Mouse (Mus musculus): ENCODE data around the gene Gata2.
"Not testable (repeated sequence)": the region's sequence is repeated elsewhere in the genome, so short reads cannot be mapped to it uniquely, and the experiment has no call there.

Gata2 gene

DNA sequence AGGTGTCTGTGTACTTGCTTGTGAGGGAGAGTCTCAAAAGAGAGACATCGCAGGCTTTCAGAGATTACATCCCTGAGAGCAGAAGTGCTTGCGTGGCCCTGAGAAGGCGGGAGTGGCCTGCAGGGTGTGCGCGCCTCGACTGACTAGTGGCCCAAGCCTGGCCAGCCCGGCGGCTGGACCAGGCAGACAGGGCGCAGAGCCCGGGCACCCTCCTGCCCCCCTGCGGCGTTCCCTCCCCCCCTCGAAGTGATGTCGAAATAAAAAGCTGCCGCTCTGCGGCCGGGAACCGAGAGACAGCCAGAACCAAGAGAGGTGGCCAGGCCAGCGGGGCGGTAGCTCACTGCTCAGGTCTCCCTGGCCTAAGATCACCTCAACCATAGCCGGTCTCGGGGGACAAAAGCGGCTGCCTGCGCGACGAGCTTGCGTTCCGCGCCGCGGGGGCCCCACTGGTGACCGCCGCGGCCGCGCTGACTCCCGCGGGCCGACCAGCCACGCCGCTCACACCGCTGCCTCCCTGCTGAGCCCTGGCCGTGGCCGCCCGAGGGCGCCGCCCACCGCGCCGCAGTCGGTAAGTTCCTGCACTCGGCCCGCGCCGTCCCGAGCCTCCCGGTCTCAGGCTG lies at the start of gene Gata2:
Gene Gata2, plus strand, starts transcription at position 459 of the 620 bp plus-strand sequence.
- peak; percentile 51 for DNase-seq (ENCODE audit: extremely low spot score)

- no peak for DNase-seq (ENCODE audit: extremely low spot score)
Measured at GRCm38 (mm10) chr6:88145793-88146192, 47.9 kb upstream of the Gata2 start.

- DNase-seq (ENCODE audit: extremely low spot score): no peak
Measured at GRCm38 (mm10) chr6:88146576-88146975, 47.1 kb upstream of the Gata2 start.

GRCm38 (mm10) chr6:88147411-88148003 lies 46.2 kb upstream of the Gata2 start:
- DNase-seq (ENCODE audit: extremely low spot score): no peak

DNA sequence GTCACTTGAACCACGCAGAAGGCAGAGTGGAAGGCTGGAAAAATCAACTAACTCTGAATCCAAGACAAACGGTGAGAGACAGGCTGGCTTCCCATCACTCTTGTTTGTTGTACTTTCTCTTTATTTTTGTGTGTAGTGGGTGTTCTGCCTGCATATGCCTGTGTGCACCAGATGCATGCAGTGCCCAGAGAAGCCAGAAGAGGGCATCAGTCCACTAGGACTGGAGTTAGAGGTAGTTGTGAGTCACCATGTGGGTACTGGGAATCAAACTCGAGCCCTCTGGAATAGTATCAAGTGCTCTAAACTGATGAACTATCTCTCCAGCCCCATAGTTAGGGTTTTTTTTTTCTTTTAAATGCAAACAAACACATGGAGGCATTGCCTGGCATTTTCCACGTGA lies 42.4 kb upstream of the Gata2 start:
- DNase-seq (ENCODE audit: extremely low spot score): no peak

DNA sequence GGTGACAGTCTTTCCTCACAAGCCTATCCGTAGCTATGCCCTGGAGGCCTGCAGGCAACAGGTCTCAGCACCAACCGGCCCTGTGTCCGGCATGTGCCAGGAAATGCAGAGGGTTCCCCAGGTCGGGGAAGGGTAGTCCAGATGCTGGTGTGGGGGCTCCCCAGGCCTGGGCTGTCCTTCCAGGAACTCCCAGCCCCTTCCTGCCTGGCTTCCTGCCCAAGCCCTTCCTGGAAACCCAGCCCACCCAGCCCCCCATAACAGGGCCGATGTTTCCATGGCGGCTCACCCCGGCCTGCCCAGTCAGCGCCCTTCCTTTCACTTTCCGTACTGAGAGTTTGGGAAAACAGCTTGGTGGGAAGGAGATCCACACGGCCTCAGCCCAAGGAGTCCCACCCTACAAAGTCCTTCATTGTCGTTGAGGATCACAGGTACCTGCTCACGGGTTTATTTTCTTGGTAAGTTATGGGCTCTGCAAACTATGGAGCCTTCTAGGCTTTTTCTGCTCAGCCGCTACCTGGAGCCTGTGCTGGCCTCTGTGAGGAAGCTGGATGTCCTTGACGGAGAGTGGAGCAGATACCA lies 41.5 kb upstream of the Gata2 start:
- no peak for DNase-seq (ENCODE audit: extremely low spot score)

DNA sequence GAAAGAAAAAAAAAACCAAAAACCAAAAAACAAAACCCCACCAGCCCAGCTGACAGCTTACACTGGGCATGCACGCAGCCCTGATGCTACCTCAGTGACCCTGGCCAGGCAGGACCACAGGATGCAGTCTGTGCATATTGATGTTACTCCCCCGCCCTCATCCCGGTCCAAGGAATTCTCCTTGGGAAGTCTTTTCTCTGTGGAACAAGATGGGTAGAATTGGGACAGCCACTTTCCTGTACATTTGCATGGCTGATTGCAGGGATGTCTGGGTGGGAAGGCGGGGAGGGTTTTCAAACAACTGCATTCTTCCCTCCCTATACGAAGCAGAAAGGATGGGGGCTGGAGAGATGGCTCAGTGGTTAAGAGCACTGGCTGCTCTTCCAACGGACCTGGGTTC lies 40.7 kb upstream of the Gata2 start:
- no peak for DNase-seq (ENCODE audit: extremely low spot score)

DNA sequence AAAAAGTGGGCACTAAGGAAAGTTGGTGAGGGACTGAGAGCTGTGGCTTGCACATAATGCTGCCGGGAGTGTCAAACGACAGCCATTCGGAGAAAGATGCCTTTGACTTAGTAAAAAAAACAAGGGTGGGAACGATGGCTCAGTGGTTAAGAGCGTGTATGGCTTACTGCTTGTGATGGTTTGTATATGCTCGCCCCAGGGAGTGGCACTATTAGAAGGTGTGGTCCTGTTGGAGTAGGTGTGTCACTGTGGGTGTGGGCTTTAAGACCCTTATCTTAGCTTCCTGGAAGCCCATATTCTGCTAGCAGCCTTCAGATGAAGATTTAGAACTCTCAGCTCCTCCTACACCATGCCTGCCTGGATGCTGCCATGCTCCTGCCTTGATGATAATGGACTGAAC lies 38.1 kb upstream of the Gata2 start:
- not testable (repeated sequence) for DNase-seq (ENCODE audit: extremely low spot score)

- no peak for DNase-seq (ENCODE audit: extremely low spot score)
Measured at GRCm38 (mm10) chr6:88158790-88159189, 34.9 kb upstream of the Gata2 start.

- DNase-seq (ENCODE audit: extremely low spot score): no peak
Measured at GRCm38 (mm10) chr6:88166054-88166453, 27.6 kb upstream of the Gata2 start.

DNA sequence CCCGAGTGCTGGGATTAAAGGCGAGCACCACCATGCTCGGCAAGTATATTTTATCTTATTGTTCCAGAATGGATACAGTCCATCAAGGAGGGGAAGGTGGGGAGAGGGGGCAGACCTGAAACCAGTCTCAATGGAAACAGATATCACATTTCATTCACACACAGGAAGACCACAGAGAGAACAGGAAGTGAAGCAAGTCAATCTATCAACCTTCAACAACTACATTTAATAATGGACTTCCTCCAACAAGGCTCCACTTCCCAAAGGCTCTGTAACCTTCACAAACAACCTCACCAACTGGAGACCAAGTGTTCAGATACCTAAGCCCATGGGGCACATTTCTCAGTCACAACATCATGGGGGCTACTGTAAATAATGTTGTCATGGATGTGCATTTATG lies 19.5 kb upstream of the Gata2 start:
- no peak for DNase-seq (ENCODE audit: extremely low spot score)

DNA sequence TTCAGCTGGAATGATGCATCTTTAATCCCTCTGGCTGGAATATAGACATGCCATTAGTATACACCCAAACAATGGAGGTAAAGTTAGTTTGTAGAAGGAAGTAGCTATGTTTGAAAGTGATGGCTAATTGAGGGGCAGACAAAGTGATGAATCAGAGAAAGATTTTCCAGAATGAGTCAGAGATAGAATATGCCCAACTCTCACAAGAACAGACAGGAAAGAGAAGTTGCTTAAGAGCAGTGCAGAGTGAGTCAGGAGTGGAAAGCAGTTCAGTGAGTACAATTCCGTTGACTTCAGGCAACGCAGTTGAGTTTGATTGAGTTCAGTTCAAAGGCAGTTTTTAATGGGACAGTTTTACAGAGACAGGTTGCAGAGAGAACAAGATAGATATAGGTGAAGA lies 19.0 kb upstream of the Gata2 start:
- DNase-seq (ENCODE audit: extremely low spot score): no peak

GRCm38 (mm10) chr6:88184671-88185070 lies 9.0 kb upstream of the Gata2 start:
- no peak for DNase-seq (ENCODE audit: extremely low spot score)

DNA sequence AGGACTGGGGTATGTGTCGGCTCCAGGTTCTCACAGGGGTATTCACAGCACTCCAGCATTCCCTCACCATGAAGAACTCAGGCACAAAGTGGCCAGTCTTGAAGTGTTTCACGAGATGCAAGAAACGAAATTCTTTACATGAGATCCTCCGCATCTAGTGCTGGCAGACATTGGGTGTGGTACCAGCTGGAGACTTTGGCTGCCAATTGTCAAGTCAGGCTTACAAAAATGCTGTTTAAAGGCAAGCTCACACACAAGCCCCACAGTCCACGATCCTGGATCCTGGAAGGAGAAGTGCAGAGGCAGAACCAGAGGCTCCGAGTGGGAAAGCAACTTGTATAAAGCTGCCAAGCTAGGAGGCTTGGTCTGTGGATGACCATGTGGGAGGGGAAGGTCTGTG lies 5.5 kb upstream of the Gata2 start:
- DNase-seq (ENCODE audit: extremely low spot score): no peak

GRCm38 (mm10) chr6:88189312-88190042 lies 4.2 kb upstream of the Gata2 start:
- DNase-seq (ENCODE audit: extremely low spot score): peak; percentile 88

DNA sequence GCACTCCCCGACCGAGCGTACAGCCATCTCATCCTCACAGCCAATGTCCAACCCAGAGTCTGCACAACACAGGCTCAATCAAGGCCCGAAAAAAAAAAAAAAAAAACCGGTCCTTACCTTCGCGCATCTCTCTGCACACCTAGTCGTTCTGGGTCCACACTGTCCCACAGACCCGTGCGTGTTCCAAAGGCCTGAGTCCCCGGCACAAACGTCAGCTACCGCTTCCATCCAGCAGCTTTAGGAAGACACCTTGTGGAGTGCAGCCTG lies 3.7 kb upstream of the Gata2 start:
- no peak for DNase-seq (ENCODE audit: extremely low spot score)

DNA sequence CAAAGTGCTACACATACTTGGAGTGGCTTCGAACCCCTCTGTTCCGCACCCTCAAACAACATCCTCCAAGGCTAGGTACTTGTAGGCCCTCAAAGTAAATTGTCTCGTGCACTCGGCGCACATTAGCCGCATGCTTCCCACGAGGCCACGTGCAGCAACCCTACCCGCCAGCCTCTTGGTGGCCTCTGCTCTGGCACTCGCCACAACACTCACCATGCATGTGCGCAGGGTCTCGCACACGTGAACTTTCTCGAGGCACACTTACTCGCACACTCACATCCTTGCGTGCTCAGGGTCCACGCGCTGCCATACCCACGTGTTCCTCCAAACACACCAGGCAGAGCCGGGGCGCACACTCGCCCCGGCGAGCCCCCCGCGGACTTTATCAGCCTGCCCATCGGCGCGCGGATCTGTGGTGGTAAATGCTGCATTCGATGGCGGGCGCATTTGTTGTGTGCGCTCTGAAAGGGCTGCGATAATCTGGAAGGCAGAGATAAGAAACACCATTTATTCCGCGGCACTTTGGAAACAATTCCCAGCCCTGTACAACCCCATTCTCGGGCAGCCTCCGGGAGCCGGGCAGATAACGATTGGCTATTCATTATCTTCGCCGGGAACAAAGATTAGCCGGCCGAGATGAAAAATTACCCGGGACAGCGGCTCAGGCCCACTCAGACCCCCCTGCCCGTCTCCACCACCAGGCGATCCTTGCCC lies 3.2 kb upstream of the Gata2 start:
- DNase-seq (ENCODE audit: extremely low spot score): peak; percentile 44

DNA sequence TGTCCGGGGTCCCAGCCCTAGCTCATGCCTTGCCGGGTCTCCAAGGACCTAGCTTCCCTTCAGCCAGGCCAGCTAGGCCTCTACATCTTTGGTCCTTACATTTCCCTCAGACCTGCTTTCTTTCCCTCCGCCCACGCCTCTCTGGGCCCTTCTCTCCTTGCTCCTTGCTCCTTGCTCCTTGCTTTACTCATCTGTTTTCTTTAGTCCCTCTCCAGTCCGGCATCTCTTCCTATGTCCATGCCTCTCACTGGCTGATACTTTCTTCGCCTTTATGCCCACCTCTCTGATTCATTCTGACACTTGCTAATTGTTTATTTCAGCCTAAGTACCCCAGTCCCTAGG lies 2.7 kb upstream of the Gata2 start:
- no peak for DNase-seq (ENCODE audit: extremely low spot score)

DNA sequence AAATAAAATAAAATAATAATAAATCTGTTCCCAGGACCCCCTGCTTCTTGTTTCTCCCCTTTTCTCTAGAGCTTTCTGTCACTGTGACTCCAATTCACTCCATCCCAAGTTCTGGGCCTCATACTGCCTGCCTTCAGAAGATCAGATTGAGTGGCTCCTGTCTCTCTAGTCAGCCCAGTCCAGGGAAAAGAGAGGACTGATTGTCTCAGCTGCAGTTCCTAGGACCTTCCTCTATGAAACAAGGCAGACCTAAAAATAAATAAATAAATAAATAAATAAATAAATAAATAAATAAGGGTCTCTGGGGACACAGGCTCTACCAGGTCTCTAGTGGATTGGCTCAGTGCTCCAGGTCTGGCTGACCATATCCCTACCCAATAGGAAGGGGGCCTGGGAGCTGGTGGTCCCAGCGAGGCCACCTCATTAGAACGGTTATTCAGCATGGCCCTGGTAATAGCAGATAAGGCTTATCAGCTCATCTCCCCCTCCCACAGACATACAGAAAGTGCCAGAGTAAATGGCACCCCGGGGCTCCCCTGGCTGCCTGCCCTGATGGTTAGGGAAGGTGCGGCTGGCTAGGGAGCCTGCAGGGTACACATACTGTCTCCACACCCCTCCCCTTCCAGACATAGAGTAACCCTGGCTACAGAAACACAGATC lies 2.1 kb upstream of the Gata2 start:
- no peak for DNase-seq (ENCODE audit: extremely low spot score)

DNA sequence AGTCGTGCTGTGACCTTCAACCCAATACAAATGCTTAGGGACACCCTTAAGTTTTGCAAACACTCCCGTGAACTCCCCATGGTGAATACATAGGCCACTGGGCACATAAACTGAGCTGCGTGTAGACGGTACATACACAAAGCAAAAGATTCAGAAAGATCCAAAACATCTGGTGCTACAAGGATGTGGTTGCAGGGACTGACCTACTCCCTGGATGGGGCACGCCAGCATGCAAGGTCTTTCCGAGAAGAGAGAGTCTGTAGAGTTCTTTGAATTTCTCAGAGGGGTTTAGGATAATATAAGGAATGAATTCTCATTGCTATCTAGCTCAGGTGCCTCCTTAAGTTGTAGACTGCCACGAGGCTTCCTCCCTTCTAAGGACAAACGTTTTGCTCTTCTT lies 935 bp upstream of the Gata2 start:
- DNase-seq (ENCODE audit: extremely low spot score): no peak

GRCm38 (mm10) chr6:88194053-88194977 lies 624 bp downstream of the Gata2 start:
- DNase-seq (ENCODE audit: extremely low spot score): peak; percentile 64
